Mouse (Mus musculus): ENCODE data around the gene BC024978. TPM values are rescaled to one million over a fixed set of nuclear protein-coding genes. Genes with fewer than 3 reads are reported as not detected.

Gene BC024978
- total and polyA plus RNA-seq, 3 experiments, result 1.6 to 9.4 (median 1.7) TPM

DNA sequence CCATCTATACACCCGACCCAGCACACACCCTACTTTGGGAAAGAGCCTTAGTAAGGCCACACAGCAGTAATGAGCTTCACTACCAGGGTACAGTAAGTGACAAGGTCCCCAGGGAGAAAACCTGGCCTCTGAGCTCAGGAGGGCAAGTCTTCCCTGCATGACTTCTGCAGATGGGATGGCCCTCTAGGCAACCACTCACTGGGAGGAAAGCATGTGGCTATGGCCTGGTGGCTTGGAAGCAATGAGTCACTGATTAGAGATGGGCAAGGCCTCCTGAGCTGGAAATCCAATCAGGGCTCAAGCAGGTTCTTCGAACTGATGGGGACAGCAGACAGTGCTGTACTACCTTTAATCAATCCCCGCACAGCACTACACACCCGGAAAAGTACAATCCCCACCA, 33.8 kb upstream of the BC024978 start:
- peaks cover 27 to 64% of the 10 kb centered on the region in 2 experiments for H3K4me1 ChIP-seq (ENCODE audit: control insufficient read depth in 1 of 2, insufficient read depth in 2 of 2)
- DNase-seq (ENCODE audit: extremely low read depth), result peak; percentile 85
- no peaks in the 10 kb centered on the region for H3K9me3 ChIP-seq (replicated peaks; ENCODE audit: low read length)
- H3K9ac ChIP-seq (ENCODE audit: insufficient read depth, low read depth), result no peak overlapping the region; the same call in 1 of the 2 replicates
- H3K4me3 ChIP-seq (replicated peaks in 1 of 3; ENCODE audit: low read depth in 2 of 3, low read length in 2 of 3, poor library complexity in 1 of 3), result peak overlapping the region in 2 of 3 experiments; percentile 12 to 92
- peak overlapping the region; percentile 47; the same call in 1 of the 2 replicates for H3K27ac ChIP-seq (ENCODE audit: insufficient read depth, low read depth)
- H3K27me3 ChIP-seq (replicated peaks), result no peaks in the 10 kb centered on the region
- peaks cover 48% of the 10 kb centered on the region for H3K79me2 ChIP-seq (replicated peaks; ENCODE audit: control insufficient read depth, extremely low read depth, insufficient read depth, poor library complexity, severe bottlenecking)
- peak; percentile 77 for TF ChIP-seq JUND (conservative IDR thresholded peaks at IDR 0.05; ENCODE audit: low read depth, low read length)
- peak; percentile 48; the same call in 1 of the 2 replicates for TF ChIP-seq EP300 (IDR thresholded peaks at IDR 0.05; ENCODE audit: low read length)
- TF ChIP-seq USF2 (conservative IDR thresholded peaks at IDR 0.05; ENCODE audit: low read depth, low read length), result no peak
- peak; percentile 67 for TF ChIP-seq MAX (IDR thresholded peaks at IDR 0.05; ENCODE audit: low read length)
- no peak for TF ChIP-seq KAT2A (IDR thresholded peaks at IDR 0.05; ENCODE audit: insufficient replicate concordance, low read length)
- TF ChIP-seq MYC (IDR thresholded peaks at IDR 0.05; ENCODE audit: low read depth, low read length), result 0 out of 2 replicates have a peak, but pooled peaks have one; percentile 59
- peak; percentile 61; the same call in 1 of the 2 replicates for TF ChIP-seq MXI1 (IDR thresholded peaks at IDR 0.05; ENCODE audit: low read depth, low read length)
- TF ChIP-seq ZKSCAN1 (IDR thresholded peaks at IDR 0.05; ENCODE audit: borderline replicate concordance, low read depth, low read length), result no peak
- TF ChIP-seq BHLHE40 (IDR thresholded peaks at IDR 0.05; ENCODE audit: low read depth, low read length), result peak; percentile 55
- peak; percentile 38; the same call in 1 of the 2 replicates for TF ChIP-seq JUN (IDR thresholded peaks at IDR 0.05; ENCODE audit: insufficient read depth, low read depth, low read length)
- 0 out of 2 replicates have a peak, but pooled peaks have one; percentile 35 for TF ChIP-seq ZMIZ1 (IDR thresholded peaks at IDR 0.05; ENCODE audit: low read depth, low read length)
- 0 out of 2 replicates have a peak, but pooled peaks have one; percentile 26 for TF ChIP-seq MEF2A (IDR thresholded peaks at IDR 0.05; ENCODE audit: borderline replicate concordance, low read depth, low read length)
- peak; percentile 80 for TF ChIP-seq ETS1 (conservative IDR thresholded peaks at IDR 0.05; ENCODE audit: low read depth, low read length)
- H3K36me3 ChIP-seq (replicated peaks in 1 of 2; ENCODE audit: control insufficient read depth in 1 of 2, insufficient read depth in 1 of 2, low read length in 1 of 2), result peaks cover 43 to 77% of the 10 kb centered on the region in 2 experiments
- in situ Hi-C loops (cut with MboI; ENCODE audit: low pct_ligation_motif_present, low pct_unique_long_range_greater_than_20kb, low sequenced_read_pairs), result loop anchor here (5.0 kb wide), 1 partner anchor 66 kb away; the partner anchor contains the start of gene Itpkc
- dilution Hi-C loops (cut with MboI; ENCODE audit: extremely low pct_ligation_motif_present, extremely low pct_unique_long_range_greater_than_20kb, low sequenced_read_pairs), result no loop called here
- H3K4me2 ChIP-seq (ENCODE audit: insufficient read depth, low read depth, poor library complexity, severe bottlenecking), result peak overlapping the region; percentile 77

DNA sequence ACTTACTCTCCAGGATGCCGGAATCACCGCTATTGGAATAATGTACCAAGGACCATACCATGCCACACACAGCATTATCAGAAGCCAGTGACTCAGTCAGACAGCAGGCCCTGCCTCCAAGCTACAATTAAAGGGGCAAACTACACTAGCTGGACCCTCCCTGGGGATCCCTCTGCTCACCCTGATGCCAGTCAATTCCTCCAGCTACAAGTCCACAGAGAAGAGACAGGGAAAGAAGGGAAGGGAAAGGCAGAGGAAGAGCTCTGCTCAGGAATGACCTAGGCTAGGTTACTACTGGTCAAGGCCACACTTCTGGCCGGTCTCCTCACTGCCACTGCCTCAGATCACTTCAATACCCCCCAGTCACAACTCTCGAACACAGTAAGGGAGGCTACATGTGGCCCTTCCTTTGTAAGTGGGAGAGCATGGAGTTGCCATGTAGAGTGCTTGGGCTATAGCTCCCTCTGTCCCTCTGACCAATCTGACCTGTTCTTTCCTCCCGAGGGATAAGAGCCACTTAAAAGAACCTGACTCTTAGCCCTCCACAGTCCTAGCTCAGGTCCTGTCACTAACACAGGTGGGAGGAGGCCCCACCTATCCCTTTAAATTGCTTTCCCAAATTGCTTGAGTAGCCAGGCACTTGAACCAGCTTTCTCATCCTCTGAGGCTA, 32.7 kb upstream of the BC024978 start:
- dilution Hi-C loops (cut with MboI; ENCODE audit: extremely low pct_ligation_motif_present, extremely low pct_unique_long_range_greater_than_20kb, low sequenced_read_pairs), result no loop called here
- Histone ChIP-seq H3K4me2 (ENCODE audit: insufficient read depth, low read depth, poor library complexity, severe bottlenecking) (peak overlapping the region; percentile 77), H3K79me2 (replicated peaks; ENCODE audit: control insufficient read depth, extremely low read depth, insufficient read depth, poor library complexity, severe bottlenecking) (peaks cover 48% of the 10 kb centered on the region), H3K9me3 (replicated peaks; ENCODE audit: low read length) (no peaks in the 10 kb centered on the region), H3K27ac (ENCODE audit: insufficient read depth, low read depth) (peak overlapping the region; percentile 17; the same call in 1 of the 2 replicates), H3K4me3 (replicated peaks in 1 of 3; ENCODE audit: low read depth in 2 of 3, low read length in 2 of 3, poor library complexity in 1 of 3) (peak overlapping the region in 2 of 3 experiments; percentile 86 to 92), H3K36me3 (replicated peaks in 1 of 2; ENCODE audit: control insufficient read depth in 1 of 2, insufficient read depth in 1 of 2, low read length in 1 of 2) (peaks cover 35 to 69% of the 10 kb centered on the region in 2 experiments), H3K4me1 (ENCODE audit: control insufficient read depth in 1 of 2, insufficient read depth in 2 of 2) (peaks cover 32 to 63% of the 10 kb centered on the region in 2 experiments), H3K27me3 (replicated peaks) (no peaks in the 10 kb centered on the region), H3K9ac (ENCODE audit: insufficient read depth, low read depth) (peak overlapping the region; percentile 90; the same call in 1 of the 2 replicates)
- in situ Hi-C loops (cut with MboI; ENCODE audit: low pct_ligation_motif_present, low pct_unique_long_range_greater_than_20kb, low sequenced_read_pairs), result loop anchor here (5.0 kb wide), 1 partner anchor 64 kb away; the partner anchor contains the start of gene Itpkc
- TF ChIP-seq TCF12 (IDR thresholded peaks at IDR 0.05; ENCODE audit: low read depth, low read length) (no peak), UBTF (IDR thresholded peaks at IDR 0.05; ENCODE audit: low read depth, low read length) (no peak), POLR2A (IDR thresholded peaks at IDR 0.05; ENCODE audit: low read depth, low read length) (0 out of 2 replicates have a peak, but pooled peaks have one; percentile 2)
- DNase-seq (ENCODE audit: extremely low read depth), result no peak

Measured in CH12.LX (cell line).